Mouse (Mus musculus) Patski (cell line): Measurements from ENCODE around the gene Irgm2. TPM values are rescaled to one million over a fixed set of nuclear protein-coding genes. Genes with fewer than 3 reads are reported as not detected.
"Not testable (repeated sequence)": the region's sequence is repeated elsewhere in the genome, so short reads cannot be mapped to it uniquely, and the experiment has no call there.

ENCODE experiments used
- ATAC-seq: fragments of 100-300 bp; one replicate; pipeline ENCODE4 v1.8.0; 2021
- CTCF ChIA-PET: fragments of 350-600 bp; sonication (Branson Sonifier 250); formaldehyde crosslinking; loops from one replicate; lab custom pipeline; 2022; ENCODE audit warnings: inconsistent platforms; lab: Charles Lee
- POLR2A ChIA-PET: fragments of 350-600 bp; sonication (Branson Sonifier 250); formaldehyde crosslinking; loops from one replicate; lab custom pipeline; 2022; ENCODE audit warnings: antibody characterized with exemption, inconsistent platforms; lab: Charles Lee
- DNase-seq: peaks from one replicate; pipeline ENCODE4 v3.0.0-alpha.2; 2011; ENCODE audit warnings: low read depth, low spot score
- H3K27me3 ChIP-seq: fragments of 371-371 bp; one replicate; pipeline ENCODE4 v1.5.1; 2021
- CTCF ChIP-seq: fragments of 100-300 bp; IDR thresholded peaks from one replicate; pipeline ENCODE4 v1.5.1; 2021
- in situ Hi-C: fragments of 300-500 bp; cut with MboI; formaldehyde crosslinking; loops from 3 replicates; pipeline ENCODE4 v1.11.1; 2018; ENCODE audit warnings: low pct_unique_long_range_greater_than_20kb, mixed read lengths
- polyA plus RNA-seq: library from polyadenylated mRNA; unstranded; gene quantifications from one replicate; pipeline ENCODE4 v1.2.3, GENCODE M21; 2021

Gene Irgm2
- 8.3 TPM for polyA plus RNA-seq

DNA sequence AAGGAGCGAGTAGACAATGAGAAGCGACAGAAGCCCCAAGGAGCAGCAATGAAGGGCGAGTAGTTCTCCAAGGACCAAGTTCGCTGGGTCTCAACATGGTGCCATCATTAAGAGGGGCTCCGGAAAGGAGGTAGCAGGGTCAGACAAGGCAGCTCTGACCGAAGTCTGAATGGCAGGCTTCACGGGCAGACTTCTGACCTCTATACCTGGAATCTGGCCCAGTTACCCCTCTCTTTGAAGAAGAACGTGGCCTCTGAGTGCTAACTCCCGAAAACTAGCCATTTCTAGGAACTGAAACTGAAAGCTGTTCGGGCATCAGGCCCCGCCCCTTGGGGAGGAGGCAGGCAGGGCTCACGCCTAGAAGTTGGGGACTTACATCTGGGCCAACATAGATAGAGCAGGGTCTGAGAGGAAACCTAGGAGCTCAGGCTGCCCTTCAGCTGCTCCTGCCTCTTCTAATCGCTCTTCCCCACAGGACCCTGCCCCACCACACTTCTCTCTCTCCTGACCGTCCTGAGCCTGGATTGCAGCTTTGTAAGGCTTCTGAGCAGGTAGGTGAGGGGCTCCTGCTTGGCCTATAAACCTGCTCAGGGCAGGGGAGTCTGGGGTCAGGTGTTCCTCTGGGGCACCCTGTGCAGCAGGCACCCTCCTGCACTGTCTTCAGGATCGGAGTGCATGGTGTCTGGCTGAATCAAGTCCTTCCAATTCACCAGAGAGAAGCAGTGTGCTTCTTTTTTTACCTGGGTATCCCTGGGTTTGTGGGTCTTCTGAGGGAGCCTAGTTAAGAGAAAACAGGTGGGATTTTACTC, at the start of gene Irgm2, which contains the start of gene Igtp:
Gene Irgm2, plus strand, starts transcription at position 390 of the 809 bp plus-strand sequence.
Gene Igtp, plus strand, starts transcription at position 328 of the 809 bp plus-strand sequence.
- H3K27me3 ChIP-seq, DNase-seq, in situ Hi-C loops, CTCF ChIA-PET, POLR2A ChIA-PET: not testable (repeated sequence)
- peak; percentile 51 for ATAC-seq

DNA sequence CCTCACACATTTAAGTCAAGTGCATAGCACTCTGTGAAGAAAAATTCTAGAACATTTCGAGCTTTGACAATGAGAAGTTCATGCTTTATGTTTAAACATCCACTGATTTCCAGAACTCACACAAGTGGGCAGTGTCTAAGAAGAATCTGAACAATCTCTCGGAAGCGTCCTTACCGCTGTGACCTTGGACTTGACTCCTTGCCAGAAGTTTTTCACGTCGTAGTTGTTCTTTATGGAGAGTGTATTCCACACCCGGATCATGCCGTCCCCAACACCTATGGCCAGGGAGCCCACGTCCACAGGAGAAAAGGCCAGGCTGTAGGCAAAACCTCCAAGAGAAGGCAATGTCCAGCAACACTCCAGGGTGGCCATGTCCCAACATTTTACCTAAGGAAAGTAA, 44.0 kb upstream of the Irgm2 start:
- in situ Hi-C loops = no loop called here
- POLR2A ChIA-PET = no interaction called here
- no peak for DNase-seq

DNA sequence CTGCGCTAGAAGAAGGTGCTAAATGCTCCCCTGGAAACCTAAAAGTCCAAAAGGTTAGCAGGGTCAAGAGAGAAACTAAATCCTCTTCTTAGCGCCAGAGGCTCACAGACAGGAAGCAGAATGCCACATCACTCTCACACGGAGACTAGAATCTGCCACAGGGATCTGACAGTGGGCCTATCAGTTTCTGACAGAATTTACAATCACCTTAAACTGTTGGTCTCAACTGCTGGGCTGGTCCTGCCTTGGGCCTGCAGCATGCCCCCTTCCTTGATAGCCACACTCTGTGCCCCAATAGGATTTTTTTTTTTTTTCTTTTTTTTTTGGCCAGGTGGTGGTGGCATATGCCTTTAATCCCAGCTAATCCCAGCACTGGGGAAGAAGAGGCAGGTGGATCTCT, 42.5 kb upstream of the Irgm2 start:
- ATAC-seq (no peak), DNase-seq (no peak)
- in situ Hi-C loops = no loop called here
- ChIA-PET POLR2A (no interaction called here), CTCF (interaction anchor here (1.4 kb wide), 1 partner anchor 13 kb away, joined by 4 read pairs; no protein-coding TSS in a partner anchor)
- TF ChIP-seq CTCF = no peak
- H3K27me3 ChIP-seq = no peaks in the 10 kb centered on the region

More for the DNA sequence above, 44.0 kb upstream of the Irgm2 start:
- CTCF ChIA-PET = interaction anchor here (1.3 kb wide), 1 partner anchor 9 kb away, joined by 3 read pairs; no protein-coding TSS in a partner anchor
- TF ChIP-seq CTCF = no peak
- no peak for ATAC-seq
- H3K27me3 ChIP-seq = no peaks in the 10 kb centered on the region

DNA sequence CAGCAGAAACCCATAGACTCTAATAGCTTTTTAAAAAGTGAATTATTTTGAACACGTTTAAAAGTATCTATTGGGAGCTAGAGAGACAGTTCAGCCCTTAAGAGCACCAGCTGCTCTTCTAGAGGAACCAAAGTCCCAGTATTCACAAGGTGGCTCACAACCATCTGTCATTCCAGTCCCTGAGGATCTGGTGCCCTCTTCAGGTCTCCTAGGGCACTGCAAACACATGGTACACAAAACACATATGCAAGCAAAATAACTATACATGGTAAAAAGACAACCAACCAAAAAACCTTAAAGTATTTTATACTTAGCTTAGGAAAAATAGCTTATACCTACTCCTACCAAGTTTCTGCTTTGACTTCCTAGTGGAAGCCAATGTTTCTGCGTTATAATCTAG, 34.3 kb upstream of the Irgm2 start:
- ATAC-seq = no peak
- POLR2A ChIA-PET = interaction anchor here (0.8 kb wide), 1 partner anchor 22 kb away, joined by 3 read pairs; no protein-coding TSS in a partner anchor
- H3K27me3 ChIP-seq = no peaks in the 10 kb centered on the region
- CTCF ChIA-PET = interaction anchor here (0.9 to 1.3 kb wide), 3 partner anchors 9 to 15 kb away, joined by 3 to 6 read pairs (median 4); no protein-coding TSS in a partner anchor
- peak; percentile 51 for TF ChIP-seq CTCF
- no peak for DNase-seq
- in situ Hi-C loops = no loop called here

DNA sequence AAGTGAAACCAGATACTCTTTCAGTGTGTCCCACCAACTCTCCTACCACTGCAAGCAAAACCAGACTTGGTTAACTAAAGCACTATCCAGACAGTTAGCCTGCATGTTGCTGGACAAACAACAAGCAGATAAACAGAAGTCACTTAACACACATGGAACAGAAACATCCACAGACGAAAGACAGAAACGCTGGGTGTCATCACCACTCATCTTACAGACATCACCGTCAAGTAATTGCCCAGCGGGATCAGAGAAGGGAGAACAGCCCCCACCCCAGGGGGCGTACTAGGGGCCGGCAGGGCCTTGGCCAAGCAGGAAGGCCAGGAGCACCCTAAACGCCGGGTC, 31.6 kb upstream of the Irgm2 start:
- DNase-seq (no peak), ATAC-seq (no peak)
- TF ChIP-seq CTCF = no peak
- CTCF ChIA-PET = no interaction called here
- H3K27me3 ChIP-seq = no peaks in the 10 kb centered on the region
- in situ Hi-C loops = no loop called here
- POLR2A ChIA-PET = no interaction called here

DNA sequence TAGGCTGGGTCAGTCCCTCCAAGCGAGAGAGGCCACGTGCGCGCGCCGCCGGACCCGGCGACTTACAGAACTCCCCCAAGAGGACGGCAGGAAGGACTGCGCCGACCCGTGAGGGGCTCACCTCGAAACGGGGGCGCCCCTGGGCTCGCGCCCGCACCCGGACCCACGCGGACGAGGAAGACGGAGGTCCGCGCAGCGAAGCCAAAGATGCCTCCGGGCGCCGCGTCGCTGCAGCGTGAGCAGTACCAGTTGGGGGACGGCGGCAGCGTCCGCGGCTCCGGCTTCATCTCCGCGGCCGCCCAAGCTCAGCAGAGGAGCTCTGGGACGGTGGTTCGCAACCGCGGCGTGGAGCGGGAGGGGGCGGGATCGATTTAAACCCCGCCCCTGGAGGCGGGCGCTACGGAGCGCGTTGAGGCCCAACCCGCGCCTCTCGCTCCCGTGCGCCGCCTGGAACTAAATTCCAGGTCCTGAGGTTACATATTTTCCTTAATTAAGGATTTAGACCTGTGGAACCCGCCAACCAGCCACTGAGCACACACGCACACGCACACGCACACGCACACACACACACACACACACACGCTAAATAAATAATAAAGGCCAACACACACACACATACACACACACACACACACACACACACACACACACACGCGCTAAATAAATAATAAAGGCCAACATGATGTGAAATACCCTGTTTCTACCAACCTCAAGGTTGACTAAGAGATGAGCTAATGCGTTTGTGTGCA, 31.1 kb upstream of the Irgm2 start, which contains the start of gene Gemin5:
Gene Gemin5, minus strand, starts transcription at position 373 of the 749 bp plus-strand sequence.
- peak; percentile 57 for TF ChIP-seq CTCF

DNA sequence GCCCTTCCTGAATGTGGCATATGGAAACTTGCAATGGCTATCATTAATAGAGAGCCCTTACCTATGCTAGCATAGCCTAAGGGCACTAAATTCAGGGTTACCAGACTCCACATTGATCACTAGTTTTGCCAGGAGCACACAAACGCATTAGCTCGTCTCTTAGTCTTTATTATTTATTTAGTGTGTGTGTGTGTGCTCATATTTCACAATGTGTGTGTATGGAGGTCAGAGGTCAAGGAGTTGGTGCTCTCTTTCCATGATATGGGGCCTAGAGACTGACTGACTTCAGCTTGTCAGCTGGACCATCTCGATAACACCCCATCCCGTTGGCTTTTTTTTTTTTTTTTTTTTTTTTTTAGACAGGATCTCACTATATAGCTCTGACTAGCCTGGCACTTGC, 29.8 kb upstream of the Irgm2 start:
- ATAC-seq (no peak), DNase-seq (no peak)
- in situ Hi-C loops = no loop called here
- H3K27me3 ChIP-seq = no peaks in the 10 kb centered on the region
- no peak for TF ChIP-seq CTCF
- ChIA-PET POLR2A (interaction anchor here (0.6 kb wide), 2 partner anchors 9 to 155 kb away, joined by 3 read pairs; no protein-coding TSS in a partner anchor), CTCF (no interaction called here)

More for the DNA sequence above, 31.1 kb upstream of the Irgm2 start, which contains the start of gene Gemin5:
- H3K27me3 ChIP-seq = no peaks in the 10 kb centered on the region
- ChIA-PET CTCF (no interaction called here), POLR2A (interaction anchor here (0.6 to 0.7 kb wide), 2 partner anchors 44 to 96 kb away, joined by 3 to 4 read pairs; no protein-coding TSS in a partner anchor)
- in situ Hi-C loops = no loop called here
- DNase-seq (peak; percentile 41), ATAC-seq (peak; percentile 58)

DNA sequence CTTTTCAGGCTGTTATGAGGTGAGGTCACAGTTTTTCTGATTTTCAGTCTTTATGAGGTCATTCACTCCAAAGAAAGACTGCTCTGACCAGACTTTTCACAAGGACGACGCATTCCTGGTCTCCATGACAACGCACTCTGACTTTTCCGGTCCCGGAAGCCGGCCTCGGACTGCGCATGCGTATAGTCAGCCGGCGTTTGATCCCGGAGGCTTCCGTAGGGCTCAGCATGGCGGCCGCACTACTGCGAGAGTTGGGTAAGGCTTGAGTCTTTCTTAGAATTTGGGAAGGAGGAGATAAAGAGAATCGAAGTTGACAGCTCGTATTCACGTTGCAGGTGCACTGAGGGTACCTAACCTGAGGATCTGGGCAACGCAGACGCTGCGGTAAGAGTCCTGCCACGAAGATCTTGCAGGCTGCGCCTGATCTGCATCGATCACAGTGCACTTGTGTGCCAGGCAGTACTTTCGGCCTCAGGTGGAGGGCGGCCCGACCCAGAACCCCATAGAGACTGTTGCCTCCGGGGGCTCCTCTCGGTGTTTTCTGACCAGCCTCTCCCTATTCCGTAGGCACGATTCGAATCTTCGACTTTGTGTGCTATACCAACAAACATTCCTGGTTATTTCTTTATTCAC, 27.8 kb upstream of the Irgm2 start, which contains the start of gene Mrpl22:
Gene Mrpl22, plus strand, starts transcription at position 203 of the 633 bp plus-strand sequence.
- ChIA-PET CTCF (no interaction called here), POLR2A (interaction anchor here (0.8 kb wide), 1 partner anchor 219 kb away, joined by 4 read pairs; no protein-coding TSS in a partner anchor)

DNA sequence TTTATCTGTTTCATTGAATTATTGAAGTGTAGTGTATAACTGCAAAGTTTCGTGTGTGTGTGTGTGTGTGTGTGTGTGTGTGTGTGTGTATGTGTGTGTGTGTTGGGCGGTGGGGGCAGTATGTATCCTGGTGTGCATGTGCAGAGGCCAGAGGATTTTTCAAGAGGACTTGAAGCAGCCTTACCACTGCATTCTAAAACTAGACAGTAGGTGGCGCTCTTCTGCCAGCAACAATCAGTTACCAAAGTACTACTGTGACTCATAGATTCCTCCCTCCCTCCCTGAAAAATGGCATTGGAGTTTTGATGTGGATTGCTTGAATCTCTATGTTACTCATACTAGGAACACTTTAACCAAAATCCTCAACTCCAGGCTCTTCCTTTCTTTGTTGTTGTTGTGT, 19.9 kb upstream of the Irgm2 start:
- ATAC-seq (peak; percentile 39), DNase-seq (no peak)
- TF ChIP-seq CTCF = peak; percentile 73
- CTCF ChIA-PET = interaction anchor here (0.7 to 2.5 kb wide), 8 partner anchors 16 to 136 kb away, joined by 3 to 13 read pairs (median 4); no protein-coding TSS in a partner anchor
- POLR2A ChIA-PET = interaction anchor here (0.5 to 0.6 kb wide), 3 partner anchors 9 to 45 kb away, joined by 3 to 6 read pairs (median 3); no protein-coding TSS in a partner anchor
- no peaks in the 10 kb centered on the region for H3K27me3 ChIP-seq
- in situ Hi-C loops = no loop called here

More for the DNA sequence above, 27.8 kb upstream of the Irgm2 start, which contains the start of gene Mrpl22:
- ATAC-seq = peak; percentile 45
- H3K27me3 ChIP-seq = no peaks in the 10 kb centered on the region
- TF ChIP-seq CTCF = no peak
- peak; percentile 79 for DNase-seq
- in situ Hi-C loops = no loop called here
